Mouse (Mus musculus) bone marrow macrophage, adult 2 months (primary cell): ENCODE data around the gene Fes.

Experiments
- CTCF ChIP-seq: IDR thresholded peaks from 2 replicates; pipeline ENCODE4 v1.5.1; 2012; ENCODE audit warnings: low read depth, mild to moderate bottlenecking, low read length, moderate library complexity
- POLR2A ChIP-seq: IDR thresholded peaks from 2 replicates; pipeline ENCODE4 v1.6.1; 2012; ENCODE audit warnings: mild to moderate bottlenecking, low read depth, low read length, borderline replicate concordance

GRCm38 (mm10) chr7:80427730-80428129 lies 40.0 kb upstream of the Fes start:
- TF ChIP-seq CTCF (no peak), POLR2A (no peak)
